Mouse (Mus musculus): ENCODE measurements at regions not wholly inside any gene's neighbourhood (a gene's known extent, or its start where the extent isn't known, plus 50 kb on each side); places are given as distances from the start of the nearest gene placed in this dataset.

DNA sequence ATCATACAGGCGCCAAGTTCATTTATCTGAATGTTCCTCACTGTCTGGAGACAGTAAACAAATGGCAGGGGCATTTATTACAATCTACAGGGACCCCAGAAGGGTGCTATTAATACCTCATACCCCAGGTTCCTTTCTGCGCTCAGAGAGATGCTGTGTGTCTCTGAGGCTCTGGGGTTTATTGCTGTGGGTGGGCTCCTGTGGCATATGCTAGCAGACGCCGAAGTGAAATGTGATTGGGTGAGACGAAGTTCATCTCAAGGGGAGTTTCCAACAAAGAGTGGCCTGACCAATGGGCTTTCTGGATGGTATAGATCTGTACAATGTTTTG is 437.6 kb upstream of the Id2 start:
- TF ChIP-seq JUND (conservative IDR thresholded peaks at IDR 0.05; ENCODE audit: low read depth, low read length), result no peak
- TF ChIP-seq ZC3H11A (IDR thresholded peaks at IDR 0.05; ENCODE audit: low read depth, low read length), result no peak
- no peak for TF ChIP-seq HCFC1 (IDR thresholded peaks at IDR 0.05; ENCODE audit: low read depth, low read length)
- no peak for TF ChIP-seq NRF1 (IDR thresholded peaks at IDR 0.05; ENCODE audit: low read depth, low read length)
- no peak for TF ChIP-seq MAZ (IDR thresholded peaks at IDR 0.05; ENCODE audit: low read depth, low read length)
- no peak for TF ChIP-seq POLR2A (IDR thresholded peaks at IDR 0.05; ENCODE audit: low read depth, low read length)
- TF ChIP-seq CTCF (conservative IDR thresholded peaks at IDR 0.05 in 1 of 2, IDR thresholded peaks at IDR 0.05 in 1 of 2; ENCODE audit: low read depth in 2 of 2, low read length in 2 of 2), result no peak
- no peak for TF ChIP-seq JUN (IDR thresholded peaks at IDR 0.05; ENCODE audit: insufficient read depth, low read depth, low read length)
- no peak for TF ChIP-seq RCOR1 (conservative IDR thresholded peaks at IDR 0.05; ENCODE audit: low read depth, low read length)
- no peak for TF ChIP-seq E2F4 (IDR thresholded peaks at IDR 0.05; ENCODE audit: insufficient replicate concordance, low read depth, low read length)
- no peak for TF ChIP-seq ELF1 (IDR thresholded peaks at IDR 0.05; ENCODE audit: low read depth, low read length)
- no peak for TF ChIP-seq RAD21 (IDR thresholded peaks at IDR 0.05; ENCODE audit: low read depth, low read length)
- TF ChIP-seq EP300 (IDR thresholded peaks at IDR 0.05; ENCODE audit: low read length), result no peak
